Mouse (Mus musculus) limb, embryonic 11.5 days (tissue): ENCODE data around the gene Fgfr2. TPM values are rescaled to one million over a fixed set of nuclear protein-coding genes. Genes with fewer than 3 reads are reported as not detected.
A peak's percentile ranks its signal among the peaks of the same experiment; 100 is the strongest.

Source experiments
- ATAC-seq: fragments of 200-750 bp; cut with Nextera tagmentation; 2 replicates; pipeline ENCODE4 v1.8.0; 2017; ENCODE audit warnings: low read depth; ENCODE audit not compliant: insufficient number of reproducible peaks, low FRiP score, low TSS enrichment
- DNase-seq: peaks from one replicate; pipeline ENCODE4 v3.0.0-alpha.2; 2015; ENCODE audit warnings: low spot score
- H3K27ac ChIP-seq: fragments of 300-500 bp; sonication (generic); replicated peaks from 2 replicates; pipeline ENCODE4 v1.5.1; 2014; ENCODE audit warnings: low read depth, mild to moderate bottlenecking, low read length
- H3K27me3 ChIP-seq: fragments of 300-500 bp; sonication (generic); 2 replicates; pipeline ENCODE4 v1.6.1; 2014; ENCODE audit warnings: mild to moderate bottlenecking, low read length, mixed read lengths; ENCODE audit not compliant: control insufficient read depth, insufficient read depth
- H3K36me3 ChIP-seq: fragments of 300-500 bp; sonication (generic); 2 replicates; pipeline ENCODE4 v1.6.1; 2014; ENCODE audit warnings: mild to moderate bottlenecking, low read length, moderate library complexity, mixed read lengths; ENCODE audit not compliant: control insufficient read depth, insufficient read depth
- H3K4me1 ChIP-seq: fragments of 300-500 bp; sonication (generic); 2 replicates; pipeline ENCODE4 v1.6.1; 2014; ENCODE audit warnings: low read length, mixed read lengths; ENCODE audit not compliant: control insufficient read depth, insufficient read depth
- H3K4me2 ChIP-seq: fragments of 300-500 bp; sonication (generic); 2 replicates; pipeline ENCODE4 v1.6.1; 2014; ENCODE audit warnings: low read depth, mild to moderate bottlenecking, moderate library complexity; ENCODE audit not compliant: severe bottlenecking
- H3K4me3 ChIP-seq: fragments of 300-500 bp; sonication (generic); 2 replicates; pipeline ENCODE4 v1.5.1; 2014; ENCODE audit warnings: low read depth, low read length
- H3K9ac ChIP-seq: fragments of 300-500 bp; sonication (generic); 2 replicates; pipeline ENCODE4 v1.6.1; 2014; ENCODE audit warnings: mild to moderate bottlenecking, low read length
- H3K9me3 ChIP-seq: fragments of 300-500 bp; sonication (generic); 2 replicates; pipeline ENCODE4 v1.6.1; 2016; ENCODE audit warnings: low read length; ENCODE audit not compliant: control insufficient read depth
- WGBS: fragments of 180-500 bp; shearing (Covaris S2); extraction: QIAGEN DNeasy Blood & Tissue Kit; methylation state at CpG from one replicate; pipeline ENCODE4 v1.1.7; 2014; 5-methylcytosine and 5-hydroxymethylcytosine counted together
- polyA plus RNA-seq: library from polyadenylated mRNA; unstranded; fragments of >200 nt; fragmentation: Nextera tagmentation; extraction: Ambion mirVana; gene quantifications from 2 replicates; pipeline ENCODE4 v1.2.1, GENCODE M21; 2014

Gene Fgfr2
- polyA plus RNA-seq, 1 experiment from 2014 or later = 60.1 TPM

DNA sequence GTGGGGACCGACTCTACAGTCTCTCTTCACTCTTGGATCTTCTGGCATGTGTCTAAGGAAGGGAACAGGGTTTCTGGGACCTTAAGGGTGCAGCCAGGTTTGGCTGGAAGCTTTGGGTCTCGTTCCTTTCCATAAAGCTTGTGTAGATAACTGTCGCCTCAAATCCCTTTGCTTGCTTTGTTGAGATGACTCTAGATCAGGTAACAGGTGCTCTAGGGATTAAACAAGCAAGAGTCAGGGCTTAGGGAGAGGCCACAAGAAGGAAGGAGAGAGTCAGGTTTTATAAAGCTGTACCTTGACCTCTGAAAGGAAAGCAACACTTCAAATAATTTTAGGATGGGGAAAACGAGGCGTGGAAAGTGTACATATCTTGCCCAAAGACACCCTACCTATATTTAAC is 1570.4 kb downstream of the Fgfr2 start:
- H3K9me3 ChIP-seq = no peaks in the 10 kb centered on the region
- no peak overlapping the region for H3K27ac ChIP-seq
- 2% methylated on average over 5 of the region's 5 CpGs for WGBS
- no peak overlapping the region for H3K4me3 ChIP-seq
- no peak overlapping the region for H3K9ac ChIP-seq
- H3K4me1 ChIP-seq = peaks cover 14% of the 10 kb centered on the region
- H3K36me3 ChIP-seq = no peaks in the 10 kb centered on the region
- DNase-seq = no peak
- ATAC-seq = no peak
- H3K27me3 ChIP-seq = peaks cover 94% of the 10 kb centered on the region
- no peak overlapping the region for H3K4me2 ChIP-seq

GRCm38 (mm10) chr7:131551931-131552741 is 1571.0 kb downstream of the Fgfr2 start:
- ATAC-seq = no peak
- H3K27me3 ChIP-seq = peaks cover 97% of the 10 kb centered on the region

DNA sequence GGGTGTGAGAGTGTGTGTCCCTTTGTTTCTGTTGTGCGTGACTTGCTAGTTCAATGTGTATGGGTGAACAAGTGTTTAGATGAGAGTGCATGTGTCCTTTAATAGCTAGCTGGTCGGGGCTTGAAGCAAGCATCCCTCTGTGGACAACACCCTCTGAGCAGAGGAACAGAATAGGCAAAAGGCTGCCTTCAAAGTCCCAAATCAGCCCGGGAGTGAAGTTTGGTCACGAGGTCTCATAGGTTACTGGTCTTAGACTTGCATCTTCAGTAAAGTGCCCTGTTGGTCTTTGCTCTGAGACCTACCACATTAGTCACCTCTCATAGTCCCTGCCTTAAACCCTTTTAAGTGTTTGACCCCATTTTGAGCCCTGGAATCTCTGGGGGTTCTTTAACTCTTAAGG is 1571.7 kb downstream of the Fgfr2 start:
- WGBS = 0% methylated on average over 4 of the region's 4 CpGs
- no peak overlapping the region for H3K4me3 ChIP-seq
- H3K27me3 ChIP-seq = peaks cover 97% of the 10 kb centered on the region
- H3K36me3 ChIP-seq = no peaks in the 10 kb centered on the region
- no peak overlapping the region for H3K27ac ChIP-seq
- DNase-seq = peak; percentile 40
- no peak overlapping the region for H3K4me2 ChIP-seq
- no peak overlapping the region for H3K9ac ChIP-seq
- no peaks in the 10 kb centered on the region for H3K9me3 ChIP-seq
- ATAC-seq = no peak
- H3K4me1 ChIP-seq = peaks cover 10% of the 10 kb centered on the region

More at GRCm38 (mm10) chr7:131551931-131552741, 1571.0 kb downstream of the Fgfr2 start:
- no peak overlapping the region for H3K27ac ChIP-seq
- DNase-seq = peak; percentile 55
- H3K4me1 ChIP-seq = peaks cover 14% of the 10 kb centered on the region
- no peaks in the 10 kb centered on the region for H3K36me3 ChIP-seq
- no peak overlapping the region for H3K4me3 ChIP-seq
- H3K9ac ChIP-seq = no peak overlapping the region
- under 1% methylated on average over 42 of the region's 42 CpGs for WGBS
- H3K4me2 ChIP-seq = no peak overlapping the region
- no peaks in the 10 kb centered on the region for H3K9me3 ChIP-seq

GRCm38 (mm10) chr7:131548473-131548872 is 1574.7 kb downstream of the Fgfr2 start, which contains the start of gene Hmx2:
Hmx2 (plus strand) TSS chr7:131548773.
- no peak for ATAC-seq
- WGBS = 3% methylated on average over 3 of the region's 3 CpGs
- Histone ChIP-seq H3K9ac (no peak within 1 kb of the TSS), H3K4me1 (peaks cover 8% of the 10 kb centered on the region; the same call in 1 of the 2 replicates), H3K27ac (no peak within 1 kb of the TSS), H3K36me3 (no peaks in the 10 kb centered on the region), H3K27me3 (peaks cover 94% of the 10 kb centered on the region), H3K4me2 (no peak within 1 kb of the TSS), H3K4me3 (no peak within 1 kb of the TSS), H3K9me3 (no peaks in the 10 kb centered on the region)
- DNase-seq = peak; percentile 22

- H3K9me3 ChIP-seq = no peaks in the 10 kb centered on the region
- peaks cover 96% of the 10 kb centered on the region for H3K27me3 ChIP-seq
- no peak overlapping the region for H3K9ac ChIP-seq
- DNase-seq (peak; percentile 24), ATAC-seq (no peak)
- H3K36me3 ChIP-seq = no peaks in the 10 kb centered on the region
- WGBS = 5% methylated on average over 5 of the region's 5 CpGs
- H3K4me3 ChIP-seq = no peak overlapping the region
- no peak overlapping the region for H3K27ac ChIP-seq
- H3K4me2 ChIP-seq = no peak overlapping the region
- peaks cover 17% of the 10 kb centered on the region for H3K4me1 ChIP-seq
Measured at GRCm38 (mm10) chr7:131547481-131547880, 1575.7 kb downstream of the Fgfr2 start.

DNA sequence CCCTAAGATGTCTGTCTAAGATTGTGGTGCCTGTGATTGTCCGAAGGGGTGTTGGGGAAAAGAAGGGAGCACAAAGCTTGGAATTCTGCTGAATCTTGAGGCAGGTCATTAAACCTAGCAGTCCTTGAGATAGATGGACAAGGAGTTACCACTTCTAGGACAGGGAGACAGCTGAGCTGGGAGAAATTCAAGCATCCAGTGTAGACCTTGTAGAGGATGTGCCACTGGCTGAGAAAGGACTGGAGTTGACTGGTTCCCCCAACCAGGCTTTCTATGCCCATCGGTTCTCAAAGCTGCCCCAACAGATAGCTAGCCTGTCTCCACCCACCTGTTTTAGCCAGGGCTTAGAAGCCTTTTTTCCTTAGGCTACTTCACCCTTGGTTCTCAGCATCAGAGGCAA is 1576.7 kb downstream of the Fgfr2 start:
- Histone ChIP-seq H3K9me3 (no peaks in the 10 kb centered on the region), H3K9ac (no peak overlapping the region), H3K4me2 (no peak overlapping the region), H3K4me1 (peaks cover 22% of the 10 kb centered on the region), H3K27ac (no peak overlapping the region), H3K27me3 (peaks cover 96% of the 10 kb centered on the region), H3K36me3 (no peaks in the 10 kb centered on the region), H3K4me3 (no peak overlapping the region)
- DNase-seq (peak; percentile 28), ATAC-seq (no peak)
- 5% methylated on average over 2 of the region's 2 CpGs for WGBS

DNA sequence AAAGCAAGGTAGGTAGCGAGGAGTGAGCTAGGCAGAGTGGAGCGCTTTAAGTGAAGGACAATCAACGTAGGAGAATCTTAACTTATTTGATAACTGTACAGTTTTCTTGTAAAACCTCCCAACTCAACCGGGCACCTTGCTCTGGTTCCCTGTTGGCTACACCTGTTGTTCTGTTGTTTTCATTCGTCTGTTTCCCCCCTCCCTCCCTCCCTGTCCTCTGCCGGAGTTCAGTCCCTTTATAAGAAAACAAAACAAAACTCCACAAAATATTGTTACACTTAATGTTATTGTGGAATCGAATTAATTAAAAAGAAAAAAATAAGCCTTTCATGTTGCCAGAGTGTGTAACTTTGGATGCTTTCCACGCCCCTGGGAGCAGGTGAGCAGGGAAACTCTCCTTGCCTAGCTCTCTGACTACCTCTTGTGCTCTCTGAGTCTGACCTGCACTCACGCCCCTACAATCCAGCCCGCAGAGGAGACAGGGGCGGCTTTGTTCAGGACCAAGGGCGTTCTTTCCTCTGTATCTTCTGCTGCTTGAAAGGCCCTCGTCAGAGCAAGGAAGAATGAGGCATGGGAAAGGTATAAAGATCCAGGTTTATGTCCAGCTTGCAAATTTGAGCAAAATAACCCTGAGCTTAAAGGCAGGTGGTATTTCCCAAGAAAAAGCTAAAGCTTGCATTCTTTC is 1577.3 kb downstream of the Fgfr2 start:
- ATAC-seq (no peak), DNase-seq (peak; percentile 42)
- Histone ChIP-seq H3K4me1 (peaks cover 22% of the 10 kb centered on the region), H3K36me3 (no peaks in the 10 kb centered on the region), H3K9ac (no peak overlapping the region), H3K9me3 (no peaks in the 10 kb centered on the region), H3K27me3 (peaks cover 96% of the 10 kb centered on the region), H3K27ac (no peak overlapping the region), H3K4me3 (no peak overlapping the region), H3K4me2 (no peak overlapping the region)
- 2% methylated on average over 13 of the region's 13 CpGs for WGBS

- ATAC-seq = no peak
- 3% methylated on average over 5 of the region's 5 CpGs for WGBS
- H3K9me3 ChIP-seq = no peaks in the 10 kb centered on the region
Measured at GRCm38 (mm10) chr7:131544871-131545270, 1578.3 kb downstream of the Fgfr2 start.

More at GRCm38 (mm10) chr7:131544871-131545270, 1578.3 kb downstream of the Fgfr2 start:
- Histone ChIP-seq H3K27ac (no peak overlapping the region), H3K4me2 (no peak overlapping the region), H3K27me3 (peaks cover 94% of the 10 kb centered on the region), H3K4me1 (peaks cover 22% of the 10 kb centered on the region), H3K4me3 (no peak overlapping the region), H3K36me3 (no peaks in the 10 kb centered on the region), H3K9ac (no peak overlapping the region)
- DNase-seq = no peak
